Mouse (Mus musculus) erythroid progenitor cell, adult 5-6 weeks (primary cell): ENCODE data around the gene Cntnap5a. TPM values are rescaled to one million over a fixed set of nuclear protein-coding genes. Genes with fewer than 3 reads are reported as not detected.

Source experiments
- ATAC-seq: replicated peaks from 2 replicates; pipeline ENCODE4 v1.8.0; 2016; ENCODE audit warnings: moderate number of reproducible peaks, mild to moderate bottlenecking, moderate TSS enrichment, inconsistent platforms; ENCODE audit not compliant: poor library complexity, low FRiP score, severe bottlenecking
- total RNA-seq, 2 experiments: library from RNA; stranded (forward) in 1 of 2; stranded (reverse) in 1 of 2; fragments of 150-400 nt in 1 of 2; fragments of 186-747, 209-891 nt in 1 of 2; gene quantifications; 2 replicates each; pipeline versions ENCODE4 v1.2.3 to v1.2.4; 2015 to 2017; ENCODE audit warnings: low replicate concordance in 2 of 2

Cntnap5a gene
- not detected in 2 replicates for total RNA-seq (2015; ENCODE audit: low replicate concordance)
- not detected in 2 replicates for total RNA-seq (2017; ENCODE audit: low replicate concordance)

DNA sequence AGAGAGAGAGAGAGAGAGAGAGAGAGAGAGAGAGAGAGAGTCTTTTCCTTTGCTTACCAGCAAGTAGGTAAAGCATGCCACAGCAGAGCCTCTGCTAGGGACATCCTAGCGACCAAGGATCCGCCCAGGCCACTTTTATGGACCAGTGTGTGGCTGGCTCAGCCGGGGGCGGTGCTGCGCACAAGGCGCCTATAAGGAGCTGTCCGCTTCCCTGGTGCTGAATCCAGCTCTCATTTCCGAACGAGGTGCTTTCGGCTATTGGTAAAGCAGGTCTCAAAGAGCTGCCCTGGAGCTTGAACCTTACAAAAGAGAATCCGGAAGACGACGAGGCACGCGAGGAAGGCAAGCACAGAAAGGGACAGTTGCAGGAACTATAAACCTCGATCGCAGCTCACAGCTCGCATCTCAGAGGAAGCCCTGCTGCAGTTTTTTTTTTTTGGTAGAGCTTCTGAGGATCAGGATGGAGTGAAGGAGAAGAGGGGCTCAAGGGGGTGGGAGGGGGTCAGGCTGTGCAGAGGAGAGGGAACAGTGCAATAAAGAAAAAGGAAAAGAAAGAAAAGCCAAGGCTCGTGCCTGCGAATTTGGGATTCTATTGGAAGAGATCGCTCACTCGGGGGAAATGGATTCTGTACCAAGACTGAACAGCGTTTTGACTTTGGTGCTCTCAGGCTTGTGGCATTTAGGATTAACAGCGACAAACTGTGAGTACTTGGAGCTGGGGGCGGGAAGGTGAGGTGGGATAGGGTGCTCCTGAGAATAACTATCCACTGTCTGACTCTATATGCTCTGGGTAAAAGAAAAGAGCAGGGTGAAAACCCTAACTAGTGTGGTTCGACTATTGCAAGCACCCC lies at the start of gene Cntnap5a:
TSS of gene Cntnap5a (plus strand) at position 239 of the 851 bp plus-strand sequence.
- ATAC-seq = no peak

DNA sequence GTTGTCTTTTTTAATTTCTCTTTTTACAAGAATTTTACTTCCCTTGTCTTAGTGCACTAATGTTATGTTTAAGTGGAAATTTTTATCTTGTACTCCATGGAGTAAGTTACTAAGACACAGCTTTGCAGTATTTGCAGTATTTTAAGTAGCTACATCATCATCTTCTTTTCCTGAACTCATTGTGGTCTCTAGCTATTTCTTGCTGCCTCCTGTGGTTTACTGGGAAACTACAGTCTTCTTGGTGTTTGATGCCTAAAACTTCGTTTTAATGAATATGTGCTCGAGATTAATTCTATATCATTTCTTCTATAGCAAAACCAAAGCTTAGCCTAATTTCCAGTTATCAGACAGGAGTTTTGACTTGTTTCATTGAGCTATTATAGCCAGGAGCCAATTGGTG lies 37.6 kb upstream of the Cntnap5a start:
- no peak for ATAC-seq

GRCm38 (mm10) chr1:115658343-115659064 lies 26.1 kb upstream of the Cntnap5a start:
- ATAC-seq = no peak

DNA sequence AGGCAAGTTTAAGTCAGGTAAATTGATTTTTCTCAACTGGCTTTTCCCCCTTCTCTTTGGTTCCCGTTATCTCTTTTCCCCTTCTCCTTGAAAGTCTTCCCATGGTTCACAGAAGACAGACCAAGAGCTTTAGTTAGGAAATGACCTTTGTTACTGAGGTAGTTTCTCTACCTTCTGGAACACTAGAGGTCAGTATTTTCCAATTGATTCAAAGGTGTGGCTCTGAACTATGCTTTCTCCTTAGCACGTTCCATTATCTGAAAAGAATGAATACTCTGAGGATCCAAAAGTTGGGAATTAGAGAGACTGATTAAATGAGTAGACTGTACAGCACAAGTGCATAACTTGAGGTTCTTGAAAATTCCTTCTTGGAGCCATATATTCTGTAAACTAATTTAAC lies 1.9 kb downstream of the Cntnap5a start:
- no peak for ATAC-seq

DNA sequence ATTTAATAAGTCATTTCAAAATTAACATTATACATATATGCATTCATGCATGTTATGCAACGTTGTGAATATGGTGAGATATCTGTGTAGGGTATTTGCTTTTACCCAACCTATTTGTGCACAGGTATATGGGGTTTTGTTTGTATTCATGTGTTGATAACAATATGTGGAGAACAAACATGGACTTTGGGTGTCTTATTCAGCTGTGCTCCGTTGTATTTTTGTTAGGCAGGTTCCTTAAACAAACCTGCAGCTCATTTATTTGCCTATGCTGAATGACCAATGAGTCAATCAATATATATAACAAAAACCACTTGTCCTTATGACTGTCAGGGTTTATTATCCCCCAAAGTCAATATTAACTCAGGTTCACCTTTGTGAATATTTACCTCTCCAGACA lies 15.2 kb downstream of the Cntnap5a start:
- ATAC-seq = no peak

DNA sequence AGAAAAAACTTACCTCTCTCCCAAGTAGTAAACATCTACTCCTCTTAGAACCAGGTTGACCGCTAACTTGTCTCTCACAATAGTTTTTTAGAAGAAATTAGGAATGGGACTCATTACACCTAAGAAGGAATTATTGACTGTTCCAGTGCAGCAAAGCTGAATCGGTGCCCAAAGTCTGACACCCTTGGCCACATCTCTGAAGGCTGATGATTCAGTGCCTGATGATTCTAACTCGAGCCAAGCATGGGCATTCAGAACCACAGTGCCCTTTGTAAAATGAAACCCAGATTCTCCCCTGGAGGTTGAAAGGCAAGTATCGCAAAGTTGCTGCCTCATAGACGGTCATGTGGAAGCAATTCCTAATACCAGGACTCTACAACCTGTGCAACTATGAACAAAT lies 58.0 kb downstream of the Cntnap5a start:
- no peak for ATAC-seq

- ATAC-seq = no peak
Observed at GRCm38 (mm10) chr1:115745569-115745968, 61.0 kb downstream of the Cntnap5a start.

- ATAC-seq = no peak
Observed at GRCm38 (mm10) chr1:115784737-115785136, 100.2 kb downstream of the Cntnap5a start.

DNA sequence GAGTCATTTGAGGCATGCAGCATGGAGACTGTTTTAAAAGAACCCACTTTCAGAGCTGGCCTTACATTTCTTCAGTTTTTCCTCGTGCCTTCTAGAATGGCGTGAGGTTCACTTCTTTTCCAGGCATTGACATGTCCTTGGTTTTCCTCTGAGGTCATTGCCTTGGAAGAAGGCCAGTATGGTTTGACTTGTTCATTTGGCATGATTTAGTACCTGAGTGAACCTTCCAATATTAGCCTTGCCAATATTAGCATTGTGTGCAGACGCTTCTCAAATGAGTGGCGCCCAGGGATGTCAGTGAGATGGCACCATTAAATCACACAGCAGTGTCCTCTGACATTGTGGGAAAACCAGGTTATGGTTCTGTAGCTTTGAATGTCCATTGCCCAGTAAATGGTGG lies 158.0 kb downstream of the Cntnap5a start:
- ATAC-seq = no peak

GRCm38 (mm10) chr1:115847605-115848004 lies 163.0 kb downstream of the Cntnap5a start:
- ATAC-seq = no peak

GRCm38 (mm10) chr1:115852206-115852605 lies 167.7 kb downstream of the Cntnap5a start:
- ATAC-seq = no peak

DNA sequence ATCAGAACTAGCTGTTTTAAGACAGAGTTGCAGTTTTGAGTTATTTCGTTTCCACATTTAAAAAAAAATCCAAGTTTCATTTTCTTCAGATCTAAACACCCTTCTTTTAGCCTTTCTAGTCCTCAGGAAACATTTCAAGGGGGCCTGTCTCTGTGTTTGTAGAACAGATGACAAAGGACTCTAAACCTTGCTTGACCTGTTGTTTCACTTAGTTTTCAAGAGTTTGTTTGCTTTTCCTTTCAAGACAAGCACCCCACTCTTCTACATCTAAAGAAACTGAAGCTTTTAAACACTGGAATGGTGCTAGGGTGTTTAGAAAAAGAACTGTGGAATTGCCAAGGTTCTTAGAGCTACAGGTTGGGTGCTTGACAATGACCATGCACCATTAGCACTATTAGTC lies 233.8 kb downstream of the Cntnap5a start:
- no peak for ATAC-seq

DNA sequence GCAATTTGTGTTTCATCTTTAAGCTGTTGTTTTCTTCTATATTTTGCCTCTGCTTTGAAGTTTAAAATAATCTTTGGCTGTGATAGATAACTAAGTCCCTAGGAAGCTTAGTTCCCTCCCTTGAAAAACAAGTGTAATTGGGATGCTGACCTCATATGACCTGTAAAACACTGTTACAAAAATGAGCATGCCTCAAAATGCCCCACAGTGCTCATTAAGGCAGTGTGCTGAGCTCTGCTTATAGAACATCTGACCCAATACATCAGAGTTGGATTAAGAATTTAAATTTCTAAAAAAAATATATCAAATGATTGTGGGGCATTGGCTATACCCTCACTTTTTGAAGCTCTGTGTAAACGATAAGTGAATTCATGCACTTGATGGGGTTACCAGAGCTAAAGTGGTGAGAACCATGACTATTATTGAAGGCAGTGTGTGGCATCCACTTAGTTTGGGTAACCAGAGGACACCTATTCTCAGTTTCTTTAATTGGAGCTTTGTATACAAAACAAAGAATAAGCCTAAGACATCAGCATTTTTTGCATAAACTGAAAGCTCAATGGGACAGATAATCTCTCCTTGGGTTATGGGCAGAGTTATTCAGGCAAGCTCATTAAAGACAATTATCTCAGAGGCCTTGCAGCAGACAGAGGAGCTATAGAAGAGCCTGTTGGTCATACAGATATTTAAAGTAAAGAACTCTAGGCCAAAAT lies 241.6 kb downstream of the Cntnap5a start:
- ATAC-seq = no peak

DNA sequence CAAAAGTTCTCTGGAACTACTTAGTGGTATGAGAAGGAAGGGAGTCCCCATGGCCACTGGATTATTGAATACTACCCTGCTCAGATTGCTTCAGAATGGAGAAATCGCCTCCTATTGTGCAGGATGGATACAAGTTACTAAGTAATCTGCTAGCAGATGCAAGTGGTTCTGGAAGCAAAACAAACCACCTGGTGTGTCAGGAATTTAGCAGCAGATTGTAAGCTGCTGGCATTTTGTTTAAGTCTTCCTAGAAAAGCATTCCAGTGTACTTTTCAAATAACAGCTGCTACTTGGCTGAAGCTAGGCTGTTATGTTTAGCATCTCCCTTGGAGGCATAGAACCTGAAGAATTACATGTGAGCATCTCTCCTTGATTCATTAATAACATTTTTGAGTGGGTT lies 247.5 kb downstream of the Cntnap5a start:
- no peak for ATAC-seq

GRCm38 (mm10) chr1:115945892-115946291 lies 261.3 kb downstream of the Cntnap5a start:
- no peak for ATAC-seq

DNA sequence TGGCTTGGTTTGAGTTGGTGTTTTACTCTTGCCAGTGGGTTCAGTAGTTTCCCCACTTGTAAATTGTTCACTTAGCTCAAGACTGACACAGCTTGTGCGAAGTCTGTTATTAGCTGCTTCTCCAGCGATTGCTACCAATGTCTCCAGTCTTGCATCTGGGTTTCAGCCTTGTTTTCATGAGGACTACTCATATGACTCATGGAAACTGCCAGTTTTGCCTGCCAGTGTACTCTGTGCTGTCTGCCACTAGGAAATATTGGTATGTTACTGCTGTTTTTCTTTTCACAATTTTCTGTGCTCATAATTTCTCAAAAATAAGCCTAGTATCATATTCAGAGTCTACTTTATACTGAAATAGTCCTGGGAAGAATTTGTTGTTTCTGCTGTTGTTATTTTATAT lies 272.0 kb downstream of the Cntnap5a start:
- ATAC-seq = no peak

- ATAC-seq = no peak
Observed at GRCm38 (mm10) chr1:115964993-115965575, 280.5 kb downstream of the Cntnap5a start.

DNA sequence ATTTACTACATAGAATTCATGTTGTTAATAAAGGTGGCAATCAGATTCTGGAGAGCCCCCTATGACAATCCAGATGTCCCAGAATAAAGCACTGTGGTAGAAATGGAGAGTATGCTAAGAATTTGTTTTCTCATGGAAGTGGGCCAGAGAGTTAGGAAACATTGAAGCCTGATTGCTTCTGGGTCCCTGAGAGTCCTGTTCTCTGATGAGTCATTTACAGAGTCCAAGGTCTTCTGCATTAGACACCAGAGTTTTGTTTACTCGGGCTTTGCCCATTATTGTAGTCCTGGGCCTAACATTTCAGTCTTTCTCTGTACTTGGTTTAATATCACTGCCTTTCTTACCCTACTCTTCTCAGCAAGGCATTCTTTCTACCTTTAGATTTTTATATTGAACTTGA lies 305.6 kb downstream of the Cntnap5a start:
- ATAC-seq = no peak

DNA sequence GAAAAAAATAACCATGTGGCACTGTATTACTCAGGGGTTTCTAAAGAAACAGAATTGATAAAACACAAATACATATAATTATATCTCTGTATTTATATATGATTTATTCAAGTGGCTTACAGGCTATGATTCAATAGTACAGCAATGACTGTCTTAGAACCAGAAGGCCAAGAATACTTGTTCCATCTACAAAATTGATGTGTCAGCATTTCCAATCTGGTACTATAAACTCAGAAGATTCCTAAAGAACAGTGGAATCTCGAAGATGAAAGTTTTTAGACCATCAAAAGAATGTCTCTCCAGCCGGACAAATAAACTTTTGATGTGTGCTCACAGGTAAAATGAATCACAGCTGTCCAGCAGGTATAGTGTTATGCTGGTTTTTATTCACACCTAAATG lies 331.2 kb downstream of the Cntnap5a start:
- no peak for ATAC-seq

GRCm38 (mm10) chr1:116029653-116030052 lies 345.1 kb downstream of the Cntnap5a start:
- no peak for ATAC-seq
